Mouse (Mus musculus): ENCODE results near the gene Fam102a. TPM values are rescaled to one million over a fixed set of nuclear protein-coding genes. Genes with fewer than 3 reads are reported as not detected.

Fam102a gene
- polyA plus RNA-seq, 1 experiment from 2014 or later, result 7.6 TPM

DNA sequence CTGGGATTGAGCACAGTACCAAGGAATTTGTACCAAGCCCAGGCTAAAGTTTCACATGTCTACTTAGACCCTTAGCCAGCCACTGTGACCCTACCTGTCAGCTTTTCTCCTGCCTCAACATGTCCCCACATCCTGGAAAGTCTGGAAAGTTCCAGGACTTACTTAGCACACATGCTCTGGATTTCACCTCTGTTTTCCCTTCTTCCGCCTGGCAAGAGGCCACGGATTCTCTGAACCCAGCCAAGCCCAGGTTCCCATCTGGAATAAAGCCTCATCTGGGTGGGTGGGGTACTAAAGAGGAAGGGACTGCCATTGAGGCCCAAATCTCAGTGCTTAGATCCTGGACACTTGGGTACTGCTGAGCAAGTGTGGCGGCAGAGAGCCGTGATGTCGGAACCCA is 2.8 kb downstream of the Fam102a start:
- Histone ChIP-seq H3K9me3 (ENCODE audit: control insufficient read depth, low read length) (no peaks in the 10 kb centered on the region), H3K36me3 (ENCODE audit: control insufficient read depth, insufficient read depth, low read length) (no peaks in the 10 kb centered on the region), H3K4me2 (ENCODE audit: low read depth, low read length) (peak overlapping the region; percentile 88), H3K27ac (ENCODE audit: low read length) (peak overlapping the region; percentile 99; the same call in 1 of the 2 replicates), H3K4me3 (ENCODE audit: low read length) (peak overlapping the region; percentile 80), H3K4me1 (ENCODE audit: control insufficient read depth, insufficient read depth, low read length) (peaks cover 66% of the 10 kb centered on the region), H3K27me3 (replicated peaks; ENCODE audit: control insufficient read depth, insufficient read depth, low read length) (no peaks in the 10 kb centered on the region), H3K9ac (ENCODE audit: low read depth, low read length) (peak overlapping the region; percentile 92)
- ATAC-seq, result no peak
- WGBS, result 59% methylated on average over 5 of the region's 5 CpGs

DNA sequence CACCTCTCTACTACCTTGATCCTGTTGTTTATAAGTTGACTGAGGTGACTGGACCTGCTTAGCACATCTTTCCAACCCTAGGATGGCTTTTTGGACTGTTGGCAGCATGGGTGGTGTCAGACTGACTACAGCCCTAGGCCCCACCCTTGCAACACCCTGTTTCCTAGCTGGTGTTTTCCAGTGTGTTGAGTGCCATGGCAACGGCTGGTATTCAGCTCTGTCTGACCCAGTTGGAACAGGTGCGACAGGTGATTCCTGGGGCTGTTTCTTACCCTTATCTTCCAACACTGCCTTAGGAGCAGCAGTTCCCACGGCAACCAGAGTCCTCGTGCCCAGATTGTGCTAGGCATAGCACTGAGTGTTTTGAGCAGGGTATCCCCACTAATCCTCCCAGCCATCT is 3.3 kb downstream of the Fam102a start:
- Histone ChIP-seq H3K9ac (ENCODE audit: low read depth, low read length) (no peak overlapping the region), H3K4me1 (ENCODE audit: control insufficient read depth, insufficient read depth, low read length) (peaks cover 71% of the 10 kb centered on the region), H3K9me3 (ENCODE audit: control insufficient read depth, low read length) (no peaks in the 10 kb centered on the region), H3K27ac (ENCODE audit: low read length) (no peak overlapping the region), H3K36me3 (ENCODE audit: control insufficient read depth, insufficient read depth, low read length) (no peaks in the 10 kb centered on the region), H3K27me3 (replicated peaks; ENCODE audit: control insufficient read depth, insufficient read depth, low read length) (no peaks in the 10 kb centered on the region), H3K4me2 (ENCODE audit: low read depth, low read length) (peak overlapping the region; percentile 11), H3K4me3 (ENCODE audit: low read length) (no peak overlapping the region)
- no peak for ATAC-seq
- 58% methylated on average over 4 of the region's 4 CpGs for WGBS

DNA sequence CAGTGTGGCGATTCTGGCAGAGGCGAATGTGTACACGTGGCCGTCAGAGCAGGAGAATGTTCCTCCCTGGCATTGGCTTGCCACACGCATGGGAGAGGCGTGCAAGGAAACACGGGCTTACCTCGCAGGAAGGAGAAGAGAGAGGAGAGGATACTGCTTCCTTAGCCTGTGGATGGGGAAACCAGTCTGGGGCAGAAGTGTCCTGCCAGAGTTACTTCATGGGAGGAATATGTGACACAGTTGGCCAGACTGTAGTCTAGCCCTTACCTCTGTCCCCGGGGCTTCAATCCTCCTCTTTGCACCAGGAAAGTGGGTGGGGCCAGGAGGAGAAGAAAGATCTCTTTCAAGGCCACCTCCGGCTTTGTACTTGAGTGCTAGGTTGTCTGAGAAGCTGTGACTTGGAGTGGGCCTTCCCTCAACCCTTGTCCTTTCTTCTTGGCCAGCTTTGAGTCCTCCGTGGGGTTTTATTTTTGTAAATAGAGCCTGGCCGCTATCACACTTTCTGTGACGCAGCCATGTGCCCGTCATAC is 4.4 kb downstream of the Fam102a start:
- H3K27me3 ChIP-seq (replicated peaks; ENCODE audit: control insufficient read depth, insufficient read depth, low read length), result no peaks in the 10 kb centered on the region
- peak overlapping the region; percentile 29; the same call in 1 of the 2 replicates for H3K27ac ChIP-seq (ENCODE audit: low read length)
- peak overlapping the region; percentile 20 for H3K4me2 ChIP-seq (ENCODE audit: low read depth, low read length)
- no peak overlapping the region; the same call in 1 of the 2 replicates for H3K4me3 ChIP-seq (ENCODE audit: low read length)
- no peaks in the 10 kb centered on the region for H3K9me3 ChIP-seq (ENCODE audit: control insufficient read depth, low read length)
- peaks cover 63% of the 10 kb centered on the region for H3K4me1 ChIP-seq (ENCODE audit: control insufficient read depth, insufficient read depth, low read length)
- 64% methylated on average over 14 of the region's 14 CpGs for WGBS
- H3K9ac ChIP-seq (ENCODE audit: low read depth, low read length), result peak overlapping the region; percentile 20; the same call in 1 of the 2 replicates
- ATAC-seq, result no peak
- H3K36me3 ChIP-seq (ENCODE audit: control insufficient read depth, insufficient read depth, low read length), result no peaks in the 10 kb centered on the region

DNA sequence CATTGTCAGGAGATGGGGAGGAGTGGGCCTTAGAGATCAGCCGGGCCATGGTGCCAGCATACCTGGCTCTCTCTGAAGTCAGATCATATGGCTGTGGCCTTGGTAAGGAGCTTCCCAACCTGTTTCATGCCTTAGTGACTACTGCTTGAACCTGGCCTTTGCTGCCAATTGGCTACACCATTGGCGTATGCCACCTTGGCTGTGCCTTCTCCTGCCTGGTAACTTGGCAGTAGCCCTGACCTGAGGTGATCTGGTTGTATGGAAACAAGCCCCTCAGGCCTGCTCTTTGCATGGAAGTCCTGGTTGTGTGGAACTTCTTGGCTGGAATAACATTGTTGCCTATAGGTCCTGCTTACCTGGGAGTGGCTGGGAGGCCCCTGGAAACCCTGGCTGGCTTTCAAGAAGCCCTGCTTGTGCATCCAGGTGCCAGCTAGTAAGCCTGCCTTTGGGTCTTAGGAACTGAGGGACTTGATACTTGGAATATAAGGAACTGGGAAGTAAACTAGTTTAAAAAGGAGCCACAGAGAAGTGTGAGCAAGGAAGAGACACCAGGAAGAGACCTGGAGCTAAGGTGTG is 6.3 kb downstream of the Fam102a start:
- Histone ChIP-seq H3K4me3 (ENCODE audit: low read length) (no peak overlapping the region), H3K27ac (ENCODE audit: low read length) (0 out of 2 replicates have a peak overlapping the region, but pooled peaks have one; percentile 10), H3K27me3 (replicated peaks; ENCODE audit: control insufficient read depth, insufficient read depth, low read length) (no peaks in the 10 kb centered on the region), H3K36me3 (ENCODE audit: control insufficient read depth, insufficient read depth, low read length) (no peaks in the 10 kb centered on the region), H3K9me3 (ENCODE audit: control insufficient read depth, low read length) (no peaks in the 10 kb centered on the region), H3K4me1 (ENCODE audit: control insufficient read depth, insufficient read depth, low read length) (peaks cover 61% of the 10 kb centered on the region), H3K9ac (ENCODE audit: low read depth, low read length) (no peak overlapping the region), H3K4me2 (ENCODE audit: low read depth, low read length) (no peak overlapping the region)
- WGBS, result 92% methylated on average over 2 of the region's 2 CpGs
- no peak for ATAC-seq

DNA sequence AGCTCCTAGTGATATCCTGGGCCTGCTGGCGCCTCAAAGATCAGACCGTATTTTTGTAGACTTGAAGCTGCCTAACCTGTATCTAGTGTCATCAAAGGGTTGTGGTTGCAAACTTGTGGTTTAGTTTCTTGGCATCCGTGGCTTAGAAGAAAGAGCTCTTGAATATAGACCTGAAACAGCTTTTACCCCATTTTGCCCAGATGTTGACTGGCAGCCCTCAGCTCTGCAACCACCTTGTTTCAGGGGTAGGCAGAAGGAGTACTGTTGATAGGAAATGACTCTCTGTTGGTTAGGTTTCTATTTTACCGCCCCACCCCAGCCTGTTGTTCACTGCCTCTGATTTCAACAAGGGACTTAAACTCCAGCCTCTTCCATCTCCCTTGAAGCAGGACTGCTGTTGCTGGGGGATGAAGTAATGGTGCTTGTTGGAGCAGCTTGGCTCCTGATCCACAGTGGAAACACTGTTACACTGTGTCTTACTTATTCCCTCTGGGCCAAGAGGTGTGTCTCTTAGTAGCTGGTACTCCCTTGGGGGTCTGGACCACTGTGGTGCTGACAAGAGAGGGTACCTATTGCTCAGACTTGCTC is 6.9 kb downstream of the Fam102a start:
- Histone ChIP-seq H3K4me2 (ENCODE audit: low read depth, low read length) (no peak overlapping the region), H3K4me3 (ENCODE audit: low read length) (no peak overlapping the region), H3K4me1 (ENCODE audit: control insufficient read depth, insufficient read depth, low read length) (peaks cover 62% of the 10 kb centered on the region), H3K27ac (ENCODE audit: low read length) (no peak overlapping the region), H3K27me3 (replicated peaks; ENCODE audit: control insufficient read depth, insufficient read depth, low read length) (no peaks in the 10 kb centered on the region), H3K36me3 (ENCODE audit: control insufficient read depth, insufficient read depth, low read length) (no peaks in the 10 kb centered on the region), H3K9ac (ENCODE audit: low read depth, low read length) (no peak overlapping the region), H3K9me3 (ENCODE audit: control insufficient read depth, low read length) (no peaks in the 10 kb centered on the region)
- ATAC-seq, result no peak
- WGBS, result 80% methylated on average over 4 of the region's 4 CpGs

DNA sequence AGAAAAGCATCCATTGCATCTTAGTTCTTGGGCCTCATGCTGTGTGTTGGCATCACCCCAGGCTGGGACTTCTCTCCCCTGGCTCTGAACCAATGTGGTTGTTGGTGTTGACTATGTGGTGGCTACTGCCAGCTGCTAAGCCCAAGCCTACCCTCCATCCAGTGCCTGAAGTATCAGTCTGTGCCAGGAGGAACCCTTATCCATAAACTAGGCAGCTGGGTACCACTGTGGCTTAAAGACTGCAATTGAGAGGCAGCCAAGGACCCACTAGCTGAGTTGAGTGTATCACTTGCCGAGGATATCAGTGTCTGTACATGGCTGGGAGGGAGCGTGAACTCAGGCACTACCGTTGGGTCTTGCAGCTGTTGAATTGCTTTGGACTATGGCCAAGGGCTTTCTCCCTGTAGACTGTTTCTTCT is 7.9 kb downstream of the Fam102a start:
- peaks cover 56% of the 10 kb centered on the region for H3K4me1 ChIP-seq (ENCODE audit: control insufficient read depth, insufficient read depth, low read length)
- H3K4me2 ChIP-seq (ENCODE audit: low read depth, low read length), result no peak overlapping the region
- 54% methylated on average over 3 of the region's 3 CpGs for WGBS
- H3K27ac ChIP-seq (ENCODE audit: low read length), result no peak overlapping the region
- no peak overlapping the region; the same call in 1 of the 2 replicates for H3K9ac ChIP-seq (ENCODE audit: low read depth, low read length)
- no peak for ATAC-seq
- H3K4me3 ChIP-seq (ENCODE audit: low read length), result no peak overlapping the region
- H3K36me3 ChIP-seq (ENCODE audit: control insufficient read depth, insufficient read depth, low read length), result no peaks in the 10 kb centered on the region
- H3K9me3 ChIP-seq (ENCODE audit: control insufficient read depth, low read length), result no peaks in the 10 kb centered on the region
- no peaks in the 10 kb centered on the region for H3K27me3 ChIP-seq (replicated peaks; ENCODE audit: control insufficient read depth, insufficient read depth, low read length)

DNA sequence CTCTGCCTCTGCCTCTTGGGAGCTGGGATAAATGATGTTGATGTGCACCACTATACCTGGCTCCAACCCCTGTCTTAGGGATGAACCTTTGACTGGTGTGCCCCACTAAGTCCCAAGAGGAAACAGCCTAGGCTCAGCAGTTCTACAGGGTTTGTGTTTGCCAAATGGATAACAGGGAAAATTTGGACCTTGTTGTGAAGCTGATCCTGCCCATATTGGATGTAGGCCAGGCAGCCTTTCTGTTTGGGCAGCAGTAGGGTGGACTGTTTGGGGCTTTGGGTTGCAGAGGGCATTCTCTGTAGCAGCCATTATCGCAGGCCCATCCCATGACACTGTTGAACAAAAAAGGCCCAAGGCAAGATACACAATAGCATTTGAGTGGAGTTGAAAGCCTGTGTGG is 11.8 kb downstream of the Fam102a start:
- WGBS, result 87% methylated on average over 1 of the region's 1 CpGs
- H3K4me3 ChIP-seq (ENCODE audit: low read length), result no peak overlapping the region
- H3K4me2 ChIP-seq (ENCODE audit: low read depth, low read length), result no peak overlapping the region
- H3K27me3 ChIP-seq (replicated peaks; ENCODE audit: control insufficient read depth, insufficient read depth, low read length), result no peaks in the 10 kb centered on the region
- ATAC-seq, result no peak
- peaks cover 45% of the 10 kb centered on the region for H3K4me1 ChIP-seq (ENCODE audit: control insufficient read depth, insufficient read depth, low read length)
- H3K9me3 ChIP-seq (ENCODE audit: control insufficient read depth, low read length), result no peaks in the 10 kb centered on the region
- no peak overlapping the region for H3K9ac ChIP-seq (ENCODE audit: low read depth, low read length)
- 0 out of 2 replicates have a peak overlapping the region, but pooled peaks have one; percentile 1 for H3K27ac ChIP-seq (ENCODE audit: low read length)
- H3K36me3 ChIP-seq (ENCODE audit: control insufficient read depth, insufficient read depth, low read length), result no peaks in the 10 kb centered on the region

DNA sequence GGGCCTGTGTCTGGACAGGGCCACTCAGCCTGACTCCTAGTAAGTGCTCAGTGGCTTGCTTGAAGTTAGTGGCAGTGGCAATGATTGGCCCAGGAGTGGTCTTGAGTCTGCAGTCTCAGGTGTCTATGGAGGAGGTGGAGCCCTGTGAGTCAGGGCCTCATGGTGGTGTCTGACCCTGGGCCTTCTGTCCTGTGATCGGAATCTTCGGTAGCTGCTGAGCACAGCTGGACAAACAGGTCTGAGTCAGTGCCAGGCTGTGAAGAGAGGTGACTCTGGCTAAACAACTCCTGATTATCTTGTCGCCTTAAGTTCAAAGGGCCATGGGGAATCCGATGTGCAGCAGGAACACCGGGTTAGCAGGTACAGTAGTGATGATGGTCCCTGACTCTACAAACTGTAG is 12.2 kb downstream of the Fam102a start:
- Histone ChIP-seq H3K36me3 (ENCODE audit: control insufficient read depth, insufficient read depth, low read length) (no peaks in the 10 kb centered on the region), H3K27ac (ENCODE audit: low read length) (no peak overlapping the region), H3K4me2 (ENCODE audit: low read depth, low read length) (no peak overlapping the region), H3K4me1 (ENCODE audit: control insufficient read depth, insufficient read depth, low read length) (peaks cover 42% of the 10 kb centered on the region), H3K4me3 (ENCODE audit: low read length) (no peak overlapping the region), H3K9ac (ENCODE audit: low read depth, low read length) (no peak overlapping the region), H3K27me3 (replicated peaks; ENCODE audit: control insufficient read depth, insufficient read depth, low read length) (no peaks in the 10 kb centered on the region), H3K9me3 (ENCODE audit: control insufficient read depth, low read length) (no peaks in the 10 kb centered on the region)
- WGBS, result 66% methylated on average over 5 of the region's 5 CpGs
- peak; percentile 19; the same call in 1 of the 2 replicates for ATAC-seq

DNA sequence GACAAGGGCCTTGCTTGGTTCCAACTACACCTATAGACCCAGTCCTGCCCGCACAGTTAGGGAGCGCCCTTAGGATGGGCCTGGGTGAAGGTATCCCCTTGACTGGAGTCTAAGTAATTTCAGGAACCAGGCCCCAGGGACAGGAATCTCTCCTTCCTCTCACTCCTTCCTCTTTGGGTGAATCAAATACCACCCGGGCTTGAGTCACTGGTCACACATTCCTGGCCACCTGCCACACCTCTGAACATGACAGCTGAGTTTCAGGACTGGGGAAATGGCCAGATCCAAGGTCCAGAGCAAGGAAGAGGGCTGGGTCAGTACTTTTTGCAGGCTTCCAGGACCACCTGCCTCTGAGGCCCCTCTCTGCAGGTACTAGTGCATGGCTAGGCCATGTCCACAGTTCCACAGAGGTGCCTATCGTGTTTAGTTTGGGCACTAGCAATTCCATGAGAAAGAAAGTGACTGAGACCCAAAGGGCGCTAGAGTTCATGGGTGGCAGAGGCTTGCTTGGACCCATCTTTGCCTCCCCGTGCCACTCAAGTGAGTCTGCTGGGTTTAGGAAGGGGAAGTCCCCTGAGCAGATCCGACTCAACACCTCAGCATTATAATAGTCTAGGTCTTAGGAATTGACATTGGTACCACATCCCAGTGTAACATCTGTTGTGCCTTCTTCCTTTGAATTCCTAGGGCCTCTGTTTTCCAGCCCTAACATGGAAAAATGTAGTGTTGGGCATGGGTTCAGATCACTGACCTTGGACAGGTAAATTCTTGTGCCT is 13.0 kb downstream of the Fam102a start:
- H3K36me3 ChIP-seq (ENCODE audit: control insufficient read depth, insufficient read depth, low read length), result no peaks in the 10 kb centered on the region
- no peak overlapping the region for H3K9ac ChIP-seq (ENCODE audit: low read depth, low read length)
- H3K4me2 ChIP-seq (ENCODE audit: low read depth, low read length), result no peak overlapping the region
- H3K4me1 ChIP-seq (ENCODE audit: control insufficient read depth, insufficient read depth, low read length), result peaks cover 34% of the 10 kb centered on the region
- no peak for ATAC-seq
- no peaks in the 10 kb centered on the region for H3K9me3 ChIP-seq (ENCODE audit: control insufficient read depth, low read length)
- H3K27ac ChIP-seq (ENCODE audit: low read length), result no peak overlapping the region
- H3K27me3 ChIP-seq (replicated peaks; ENCODE audit: control insufficient read depth, insufficient read depth, low read length), result no peaks in the 10 kb centered on the region
- WGBS, result 89% methylated on average over 7 of the region's 7 CpGs
- H3K4me3 ChIP-seq (ENCODE audit: low read length), result no peak overlapping the region
